In the genomic region with DNA sequence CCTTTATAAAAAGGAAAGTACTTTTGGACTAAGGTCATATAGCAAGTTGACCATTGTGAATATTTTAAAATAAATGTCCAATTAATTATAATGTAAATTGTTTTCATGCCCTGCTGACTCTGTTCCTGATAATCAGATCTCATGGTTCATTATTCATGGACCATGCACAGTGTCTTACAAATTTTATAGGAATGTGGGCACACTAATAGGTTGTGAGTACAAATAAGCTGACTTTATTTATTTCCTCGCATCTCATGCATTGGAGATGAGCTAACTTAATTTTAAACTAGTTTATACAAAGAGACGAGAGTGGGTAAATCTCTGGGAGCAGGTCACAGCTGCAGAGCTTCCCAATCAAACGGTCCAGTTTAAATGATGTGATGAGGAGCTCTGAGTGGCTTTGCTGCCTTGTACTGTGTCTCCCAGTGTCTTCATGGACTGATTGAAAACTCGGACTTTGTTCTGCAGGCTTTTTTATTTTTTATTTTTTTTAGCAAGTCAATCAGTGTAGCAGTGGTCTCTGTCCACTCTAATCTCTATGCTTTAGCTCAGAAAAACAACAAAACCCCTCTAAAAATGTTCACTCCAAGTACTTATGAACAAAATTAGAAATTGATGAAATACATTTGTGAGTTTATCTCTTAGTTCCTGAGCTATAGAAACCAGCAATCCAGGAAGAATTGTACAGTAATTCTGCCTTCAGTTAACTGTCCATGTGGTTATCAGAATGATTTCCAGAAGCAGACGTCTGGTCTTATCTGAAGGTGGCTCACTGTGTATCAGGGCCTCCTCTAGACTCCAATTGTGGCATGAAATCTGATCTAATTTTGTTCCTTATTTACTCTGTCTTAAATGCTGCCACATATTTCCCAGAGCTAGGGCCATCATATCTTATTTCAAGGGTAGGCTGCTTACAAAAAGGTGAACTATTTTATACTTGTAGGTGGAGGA, we compare ENCODE assay signal across 1 mouse cellular context.
TF ChIP-seq lines count a peak whose summit lies in the region.

No protein-coding gene starts in this region.

TF ChIP-seq in MEL, 35 proteins besides CTCF, POLR2A, EP300 and RAD21 (continued from another document):
- TF ChIP-seq CHD2 (IDR thresholded peaks at IDR 0.05; ENCODE audit: low read length) (peak; percentile 44; the same call in 1 of the 2 replicates), HCFC1 (IDR thresholded peaks at IDR 0.05; ENCODE audit: low read depth, low read length) (peak; percentile 41; the same call in 1 of the 2 replicates), USF2 (IDR thresholded peaks at IDR 0.05; ENCODE audit: borderline replicate concordance in 1 of 2, insufficient read depth in 1 of 2, low read depth in 1 of 2, low read length in 2 of 2) (no peak), TCF12 (IDR thresholded peaks at IDR 0.05; ENCODE audit: low read depth, low read length) (peak; percentile 97), RCOR1 (IDR thresholded peaks at IDR 0.05; ENCODE audit: low read depth, low read length) (peak; percentile 97), ZNF384 (IDR thresholded peaks at IDR 0.05; ENCODE audit: low read depth, low read length) (peak; percentile 46; the same call in 1 of the 2 replicates), JUND (IDR thresholded peaks at IDR 0.05; ENCODE audit: low read depth, low read length) (no peak), BHLHE40 (IDR thresholded peaks at IDR 0.05; ENCODE audit: borderline replicate concordance, low read depth, low read length) (peak; percentile 64; the same call in 1 of the 2 replicates)
